Mouse (Mus musculus) left cerebral cortex, adult 2 months (tissue): Measurements from ENCODE around the gene Btn1a1. TPM values are rescaled to one million over a fixed set of nuclear protein-coding genes. Genes with fewer than 3 reads are reported as not detected.

Experiments
- DNase-seq, 2 experiments: peaks; one replicate each; pipeline ENCODE4 v3.0.0; 2021 to 2022; ENCODE audit warnings: low spot score in 2 of 2, mixed read lengths in 1 of 2; ENCODE audit errors: extremely low spot score in 1 of 2
- H3K27ac ChIP-seq: fragments of 200-600 bp; 2 replicates; pipeline ENCODE4 v1.8.1; 2022
- H3K4me3 ChIP-seq: fragments of 200-600 bp; 2 replicates; pipeline ENCODE4 v1.8.1; 2022
- CTCF ChIP-seq: fragments of 200-600 bp; IDR thresholded peaks from 2 replicates; pipeline ENCODE4 v1.8.1; 2022; ENCODE audit warnings: antibody characterized with exemption, mild to moderate bottlenecking, moderate library complexity
- intact Hi-C: fragments of 180-260 bp; cut with DNase I; formaldehyde crosslinking; loops from one replicate; pipeline ENCODE4 v1.15.1; 2025
- total RNA-seq, 2 experiments: library from RNA; stranded (reverse); gene quantifications; 2 replicates each; pipeline ENCODE4 v1.2.3; 2021

Gene Btn1a1
- total RNA-seq, 2 experiments from 2014 or later, result not detected

- Histone ChIP-seq H3K4me3 (no peak overlapping the region), H3K27ac (no peak overlapping the region)
- intact Hi-C loops, result loop anchor here (2.0 to 5.0 kb wide), 2 partner anchors 16 to 48 kb away; no protein-coding TSS in a partner anchor
- TF ChIP-seq CTCF, result no peak
- peak; percentile 79 to 85 for DNase-seq
Measured at GRCm38 (mm10) chr13:23500424-23501200, 34.9 kb upstream of the Btn1a1 start.

DNA sequence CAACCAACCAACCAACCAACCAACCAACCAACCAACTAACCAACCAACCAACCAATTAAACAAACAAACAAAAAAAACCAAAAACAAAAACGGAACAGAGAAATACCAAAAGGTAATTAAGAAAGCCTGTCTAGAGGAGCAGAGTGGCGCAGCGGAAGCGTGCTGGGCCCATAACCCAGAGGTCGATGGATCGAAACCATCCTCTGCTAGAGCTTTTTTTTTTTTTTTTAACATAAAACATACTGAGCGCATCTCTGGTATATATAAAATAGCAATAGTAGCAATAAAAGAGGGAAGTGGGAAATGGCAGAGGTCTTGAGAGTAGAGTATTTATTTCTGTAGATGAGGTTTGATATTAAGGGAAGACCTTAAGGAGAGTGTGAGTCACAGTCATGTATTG lies 34.2 kb upstream of the Btn1a1 start:
- Histone ChIP-seq H3K27ac (no peak overlapping the region), H3K4me3 (no peak overlapping the region)
- intact Hi-C loops, result loop anchor here (2.0 to 5.0 kb wide), 2 partner anchors 17 to 48 kb away; no protein-coding TSS in a partner anchor
- DNase-seq, result no peak
- no peak for TF ChIP-seq CTCF

DNA sequence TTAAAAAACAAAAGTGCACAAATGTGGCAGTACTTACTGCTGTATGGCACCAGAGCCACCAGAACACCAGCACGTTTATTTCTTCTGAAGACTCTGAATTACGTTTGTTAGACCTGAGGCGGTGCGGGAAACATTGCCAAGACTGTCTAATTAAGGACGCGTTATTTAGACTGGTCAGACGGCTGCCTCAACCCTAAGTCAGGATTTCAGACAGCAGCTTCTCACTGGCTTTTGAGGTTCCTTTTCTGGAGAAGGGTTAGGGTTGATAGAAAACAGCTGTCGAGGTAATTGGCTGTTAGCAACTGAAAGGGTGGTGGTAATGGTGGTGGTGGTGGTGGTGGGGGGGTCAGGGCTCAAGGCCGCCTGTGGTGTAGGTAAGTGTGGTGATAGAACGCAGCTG lies 33.0 kb upstream of the Btn1a1 start:
- Histone ChIP-seq H3K27ac (no peak overlapping the region), H3K4me3 (peak overlapping the region; percentile 31; the same call in 1 of the 2 replicates)
- intact Hi-C loops, result no loop called here
- no peak for TF ChIP-seq CTCF
- no peak for DNase-seq

- intact Hi-C loops, result no loop called here
- TF ChIP-seq CTCF, result no peak
- peak overlapping the region; percentile 31; the same call in 1 of the 2 replicates for H3K4me3 ChIP-seq
- no peak overlapping the region for H3K27ac ChIP-seq
- peak; percentile 49 for DNase-seq
Measured at GRCm38 (mm10) chr13:23497656-23498321, 32.1 kb upstream of the Btn1a1 start.

DNA sequence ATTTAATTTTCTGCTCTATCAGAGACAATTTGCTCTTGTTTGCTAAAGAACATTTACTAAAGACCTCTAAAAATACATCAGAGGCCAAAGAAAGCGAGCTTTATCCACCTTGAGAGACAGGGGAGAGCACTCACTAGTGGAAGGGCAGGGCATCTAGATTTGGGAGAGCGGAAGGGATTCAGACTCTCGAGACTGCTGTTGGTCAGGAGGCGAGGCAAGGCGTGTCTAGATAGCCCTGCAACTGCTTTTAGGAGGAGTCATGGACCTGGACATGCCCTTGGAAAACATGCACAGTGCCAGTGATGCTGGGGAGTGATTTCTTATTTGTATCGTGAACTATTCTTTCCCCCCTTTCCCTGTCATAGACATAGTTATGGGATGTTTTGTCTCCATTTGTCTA lies 29.8 kb upstream of the Btn1a1 start:
- no peak for DNase-seq
- Histone ChIP-seq H3K4me3 (no peak overlapping the region), H3K27ac (no peak overlapping the region)
- intact Hi-C loops, result no loop called here
- no peak for TF ChIP-seq CTCF

- Histone ChIP-seq H3K4me3 (no peak overlapping the region), H3K27ac (no peak overlapping the region)
- intact Hi-C loops, result no loop called here
- no peak for DNase-seq
- TF ChIP-seq CTCF, result no peak
Measured at GRCm38 (mm10) chr13:23491990-23492389, 26.3 kb upstream of the Btn1a1 start.

- Histone ChIP-seq H3K4me3 (no peak overlapping the region), H3K27ac (no peak overlapping the region)
- DNase-seq, result no peak
- no peak for TF ChIP-seq CTCF
- intact Hi-C loops, result no loop called here
Measured at GRCm38 (mm10) chr13:23491263-23491662, 25.6 kb upstream of the Btn1a1 start.

- no peak overlapping the region for H3K27ac ChIP-seq
- intact Hi-C loops, result no loop called here
- TF ChIP-seq CTCF, result no peak
- DNase-seq, result no peak
- H3K4me3 ChIP-seq, result no peak overlapping the region
Measured at GRCm38 (mm10) chr13:23490863-23491262, 25.2 kb upstream of the Btn1a1 start.

DNA sequence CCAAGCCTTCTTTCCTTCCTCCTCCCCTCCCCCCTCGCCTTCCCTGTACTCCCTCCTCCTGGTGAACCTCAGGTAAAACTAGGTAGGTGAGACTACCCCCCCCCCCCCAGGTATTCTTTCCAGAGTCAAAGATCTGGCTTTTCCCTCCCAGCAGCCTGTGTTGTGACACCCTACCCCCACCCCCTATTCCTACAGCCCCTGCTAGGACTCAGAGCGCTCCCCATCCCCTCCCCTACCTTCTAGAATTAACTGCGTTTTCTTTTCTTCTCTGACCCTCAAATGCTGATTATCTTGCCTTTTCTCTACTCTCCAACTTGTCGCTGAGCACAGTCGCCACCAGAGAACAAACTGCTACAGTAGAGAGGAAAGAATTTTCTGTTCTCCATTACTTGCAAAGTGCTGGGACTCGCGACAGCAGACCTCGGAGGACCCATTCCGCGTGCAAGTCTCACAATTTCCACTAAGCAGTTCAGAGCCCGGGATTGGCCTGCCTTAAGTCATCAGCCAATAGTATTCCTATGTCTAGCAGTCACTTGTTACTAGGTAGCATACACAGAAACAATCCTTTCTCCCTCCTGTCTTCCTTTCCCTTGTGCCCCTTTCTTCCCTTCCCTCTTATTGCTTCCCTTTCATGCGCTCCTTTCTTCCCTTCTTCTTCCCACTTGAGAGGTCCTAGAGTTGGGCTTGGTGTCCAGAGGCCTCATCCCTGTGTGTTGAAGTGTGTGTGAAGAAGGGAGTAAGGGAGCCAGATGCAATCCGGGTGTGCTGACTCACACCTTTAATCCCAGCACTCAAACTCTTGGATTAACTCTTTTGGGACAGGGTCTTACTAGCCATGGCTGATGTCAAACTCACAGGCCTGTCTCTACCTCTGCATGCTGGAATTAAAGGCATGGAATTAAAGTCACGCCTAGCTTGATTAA lies 23.0 kb upstream of the Btn1a1 start, which contains the start of gene Btn2a2:
Btn2a2 (minus strand) TSS at position 458 of the 923 bp plus-strand sequence.
- Histone ChIP-seq H3K4me3 (peak within 1 kb of the TSS; percentile 41), H3K27ac (no peak within 1 kb of the TSS)
- DNase-seq, result peak; percentile 52 to 71
- TF ChIP-seq CTCF, result no peak
- intact Hi-C loops, result no loop called here

- intact Hi-C loops, result no loop called here
- no peak for DNase-seq
- TF ChIP-seq CTCF, result no peak
- H3K27ac ChIP-seq, result no peak overlapping the region
- H3K4me3 ChIP-seq, result no peak overlapping the region
Measured at GRCm38 (mm10) chr13:23485271-23485670, 19.6 kb upstream of the Btn1a1 start.

GRCm38 (mm10) chr13:23483153-23483552 lies 17.5 kb upstream of the Btn1a1 start:
- no peak overlapping the region for H3K4me3 ChIP-seq
- no peak overlapping the region for H3K27ac ChIP-seq
- DNase-seq, result no peak
- no peak for TF ChIP-seq CTCF
- intact Hi-C loops, result no loop called here
